Mouse (Mus musculus) T-cell, adult 66 days (primary cell): Measurements from ENCODE around the gene Sh3bgr. TPM values are rescaled to one million over a fixed set of nuclear protein-coding genes. Genes with fewer than 3 reads are reported as not detected.

Experiments used
- total RNA-seq, 2 experiments: library from RNA; stranded (reverse); gene quantifications; 3 replicates in 1 of 2; 4 replicates in 1 of 2; pipeline ENCODE4 v1.2.4; 2023

Sh3bgr gene
- not detected for total RNA-seq

DNA sequence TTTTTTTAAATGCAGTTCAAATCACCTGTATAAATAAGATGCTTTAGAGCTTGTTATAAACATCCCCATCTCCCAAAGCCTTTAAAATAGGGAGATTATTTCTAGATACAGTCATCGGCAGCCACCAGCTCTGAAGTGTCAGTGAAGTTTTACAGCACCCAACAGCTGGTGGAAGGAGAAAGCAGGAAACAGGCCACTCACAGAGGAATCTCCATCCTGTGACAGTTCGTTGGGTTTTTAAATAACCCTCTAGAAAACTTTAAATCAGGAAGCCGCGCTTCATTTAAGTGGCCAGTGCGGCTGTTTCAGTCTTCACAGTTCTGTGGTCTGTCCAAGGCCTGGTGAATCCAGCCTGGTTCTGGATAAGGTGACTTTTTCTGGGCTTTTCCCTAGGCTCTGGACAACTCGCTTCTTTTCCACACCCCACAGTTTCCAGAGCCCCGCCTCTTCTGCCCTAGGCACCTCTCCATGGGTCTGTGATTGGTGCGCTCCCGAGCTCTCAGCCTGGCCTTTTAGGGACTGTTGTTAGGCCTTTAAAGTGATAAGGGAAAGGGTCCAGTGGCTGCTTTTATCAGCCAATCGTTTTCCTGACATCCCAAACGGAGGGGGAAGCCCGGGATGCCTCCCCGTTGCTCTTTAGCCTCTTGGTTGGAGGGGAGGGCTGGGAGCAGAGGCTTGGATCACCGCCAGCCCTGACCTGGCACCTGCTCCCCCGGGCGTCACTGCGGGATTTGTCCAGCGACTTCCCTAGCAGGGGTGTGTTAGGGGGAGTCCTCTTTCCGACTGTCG, at the start of gene Sh3bgr:
Sh3bgr (plus strand) TSS at position 538 of the 789 bp plus-strand sequence.

DNA sequence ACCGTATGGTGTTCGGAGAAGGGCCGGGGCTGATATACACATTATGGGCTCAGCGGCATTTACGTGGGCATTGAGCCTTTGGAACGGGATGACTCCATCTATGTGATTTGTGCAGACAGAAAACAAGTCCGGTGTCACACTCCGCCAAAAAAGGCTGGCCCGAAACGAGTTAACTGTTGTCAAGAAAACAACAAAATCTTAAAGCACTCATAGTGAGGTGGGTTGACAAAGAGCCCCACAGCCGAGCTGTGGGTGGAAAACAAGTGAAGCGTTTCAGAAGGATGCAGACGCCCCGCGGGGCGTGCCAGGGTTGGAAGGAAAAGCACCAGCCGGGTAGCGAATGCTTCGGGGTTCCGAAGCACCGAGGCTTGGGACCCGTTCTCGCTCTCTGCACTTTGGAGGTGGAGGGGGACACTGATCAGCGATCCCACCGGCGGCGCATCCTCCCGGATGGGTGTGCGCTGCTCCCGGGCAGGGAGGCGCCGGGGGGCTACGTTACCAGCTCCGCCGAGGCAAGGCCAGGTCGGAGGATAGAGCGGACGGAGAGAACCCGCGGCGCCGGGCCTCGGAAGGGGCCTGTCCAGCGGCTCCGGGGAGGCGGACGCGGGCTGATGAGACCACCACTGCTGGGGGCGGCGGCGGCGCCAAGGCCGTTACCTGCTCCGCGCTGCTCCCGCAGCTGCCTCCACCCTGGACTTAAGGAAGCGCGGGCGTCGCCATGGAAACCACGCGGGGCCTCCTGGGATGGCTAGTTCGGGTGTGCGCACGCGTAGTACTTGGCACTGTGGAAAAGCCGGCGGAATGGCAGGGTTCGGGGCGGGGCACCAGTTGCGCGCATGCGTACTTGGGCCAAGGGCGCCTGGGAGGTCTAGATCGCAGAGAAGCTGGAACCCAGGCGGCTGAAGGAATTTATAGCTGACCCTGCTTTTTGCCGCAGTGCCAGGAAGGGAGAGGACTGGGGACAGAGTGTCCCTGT, 8.4 kb upstream of the Sh3bgr start, which contains the start of gene Lca5l:
Lca5l (minus strand) TSS at position 741 of the 976 bp plus-strand sequence.

DNA sequence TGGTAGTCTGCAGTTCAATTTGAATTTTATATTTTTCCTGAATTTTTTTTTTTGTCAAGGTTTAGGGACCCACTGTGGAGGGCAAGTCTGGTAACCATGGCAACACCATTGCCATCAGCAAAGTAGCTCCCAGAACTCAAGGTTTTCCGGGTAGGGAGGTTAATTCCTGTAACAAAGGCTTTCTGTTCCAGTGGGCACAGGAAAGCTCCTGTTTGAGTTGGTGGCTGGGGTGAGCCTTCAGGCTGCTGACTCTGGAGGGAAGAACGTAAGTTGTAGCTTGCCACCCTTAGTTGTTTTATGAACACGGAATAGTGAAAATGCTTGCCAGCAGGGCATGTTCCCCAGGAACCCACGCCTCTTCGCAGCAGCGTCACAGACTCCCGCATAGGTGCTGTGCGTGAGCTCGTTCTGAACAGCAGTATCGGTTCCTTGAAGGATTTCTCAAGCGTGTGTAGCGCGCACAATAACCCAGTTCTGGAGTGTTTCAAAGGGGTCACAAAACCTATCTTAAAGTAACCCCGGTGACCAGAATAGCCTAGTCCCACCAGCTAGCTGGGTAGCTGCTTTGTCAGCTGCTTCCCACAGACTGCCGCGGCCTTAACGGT, 35.2 kb downstream of the Sh3bgr start, which contains the start of gene B3galt5:
B3galt5 (plus strand) TSS at position 436 of the 605 bp plus-strand sequence.

Other genes with a start within 250 kb of the Sh3bgr start
- gene Psmg1, start 209.5 kb upstream of the Sh3bgr start, total RNA-seq: 10 to 100 TPM; 17.7 to 27.4 TPM
- 100 to 1,000 TPM; 150 to 170 TPM for gene Brwd1, start 117.9 kb upstream of the Sh3bgr start, total RNA-seq
- gene Hmgn1, start 72.7 kb upstream of the Sh3bgr start, total RNA-seq: 100 to 1,000 TPM; 139 to 151 TPM
- 10 to 100 TPM in 1 of 2 experiments, 1 to 10 TPM in 1; 9.1 to 11.2 TPM for gene Wrb, start 55.0 kb upstream of the Sh3bgr start, total RNA-seq
- not detected for gene Lca5l, start 8.2 kb upstream of the Sh3bgr start, total RNA-seq
- 1 to 10 TPM; 1.8 to 3.4 TPM for gene B3galt5, start 35.4 kb downstream of the Sh3bgr start, total RNA-seq
- not detected for gene Itgb2l, start 243.2 kb downstream of the Sh3bgr start, total RNA-seq